Mouse (Mus musculus): ENCODE measurements around the gene Tmem59. TPM values are rescaled to one million over a fixed set of nuclear protein-coding genes. Genes with fewer than 3 reads are reported as not detected.

The Tmem59 gene
- polyA plus RNA-seq, 1 experiment = 447 TPM

DNA sequence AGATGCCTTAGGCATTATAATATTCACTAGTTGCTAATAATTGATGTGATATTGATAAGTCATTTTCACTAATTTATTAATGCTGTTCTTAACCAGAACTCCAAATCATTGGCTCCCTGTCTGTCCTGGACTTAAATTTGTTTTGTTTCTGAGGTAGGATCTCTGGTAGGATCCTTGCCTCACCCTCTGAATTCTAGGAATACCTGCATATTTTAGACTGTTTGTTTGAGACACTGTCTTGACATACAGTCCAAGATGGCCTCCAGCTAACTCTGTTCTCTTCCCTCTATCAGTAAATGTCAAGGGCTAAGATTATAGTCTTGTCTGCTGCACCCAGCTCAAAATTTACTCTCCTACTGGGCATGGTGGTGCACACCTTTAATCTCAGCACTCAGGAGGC lies 2.5 kb downstream of the Tmem59 start:
- no peaks in the 10 kb centered on the region for H3K36me3 ChIP-seq (ENCODE audit: control insufficient read depth, insufficient read depth, low read length)
- H3K4me3 ChIP-seq (ENCODE audit: insufficient read depth, low read depth, low read length) = no peak overlapping the region
- TF ChIP-seq CTCF (conservative IDR thresholded peaks at IDR 0.05; ENCODE audit: insufficient read depth, insufficient read length, low read depth, low read length) (no peak), POLR2A (IDR thresholded peaks at IDR 0.05; ENCODE audit: low read depth, low read length) (no peak)
- no peak overlapping the region for H3K27ac ChIP-seq (ENCODE audit: insufficient read depth, low read depth, low read length)
- peaks cover 17% of the 10 kb centered on the region for H3K4me1 ChIP-seq (ENCODE audit: control insufficient read depth, insufficient read depth, low read length)
- no peak for DNase-seq
- H3K27me3 ChIP-seq (replicated peaks; ENCODE audit: control insufficient read depth, insufficient read depth, low read length) = no peaks in the 10 kb centered on the region

DNA sequence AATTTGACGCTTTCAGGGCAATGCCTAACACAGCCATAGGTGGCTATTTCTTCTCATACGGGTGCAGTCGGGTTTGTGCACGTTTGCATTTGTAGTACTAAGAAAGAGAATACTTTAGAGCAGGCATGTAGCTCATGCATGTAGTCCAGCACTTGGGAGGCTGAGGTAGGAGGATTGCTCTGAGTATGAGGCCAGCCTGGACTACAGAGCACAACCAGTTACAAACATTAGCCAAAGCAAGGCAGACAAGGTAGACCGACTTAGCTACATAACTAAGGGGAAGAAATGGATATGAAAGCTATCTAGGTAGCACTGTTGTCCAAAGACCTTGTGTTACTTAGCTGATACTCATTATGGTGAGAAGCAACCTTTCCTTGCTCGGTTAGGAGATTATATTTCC lies 3.7 kb downstream of the Tmem59 start:
- no peak overlapping the region for H3K4me3 ChIP-seq (ENCODE audit: insufficient read depth, low read depth, low read length)
- H3K27me3 ChIP-seq (replicated peaks; ENCODE audit: control insufficient read depth, insufficient read depth, low read length) = no peaks in the 10 kb centered on the region
- no peaks in the 10 kb centered on the region for H3K36me3 ChIP-seq (ENCODE audit: control insufficient read depth, insufficient read depth, low read length)
- H3K27ac ChIP-seq (ENCODE audit: insufficient read depth, low read depth, low read length) = no peak overlapping the region
- no peak for TF ChIP-seq CTCF (conservative IDR thresholded peaks at IDR 0.05; ENCODE audit: insufficient read depth, insufficient read length, low read depth, low read length)
- DNase-seq = no peak
- 68% methylated on average over 6 of the region's 6 CpGs for WGBS
- peaks cover 17% of the 10 kb centered on the region for H3K4me1 ChIP-seq (ENCODE audit: control insufficient read depth, insufficient read depth, low read length)

DNA sequence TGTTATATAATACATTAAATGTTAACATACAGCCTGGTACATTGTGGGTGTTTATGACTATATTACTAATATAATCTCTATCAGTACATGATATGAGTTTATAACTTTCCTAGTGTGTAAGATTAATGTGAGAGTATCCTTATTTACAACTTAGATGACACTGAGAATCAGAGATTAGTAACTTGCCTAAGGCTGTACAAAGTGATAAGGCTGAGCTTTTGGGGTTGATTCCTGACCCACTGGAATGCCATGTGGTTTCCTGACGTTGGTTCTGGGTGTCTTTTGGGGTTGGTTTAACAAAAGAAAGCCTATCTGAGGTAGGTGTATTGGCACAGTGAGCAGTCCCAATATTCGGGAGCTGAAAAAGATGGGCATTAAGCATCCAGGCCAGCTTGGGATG lies 4.6 kb downstream of the Tmem59 start:
- H3K4me1 ChIP-seq (ENCODE audit: control insufficient read depth, insufficient read depth, low read length) = peaks cover 11% of the 10 kb centered on the region
- H3K27me3 ChIP-seq (replicated peaks; ENCODE audit: control insufficient read depth, insufficient read depth, low read length) = no peaks in the 10 kb centered on the region
- no peak overlapping the region for H3K27ac ChIP-seq (ENCODE audit: insufficient read depth, low read depth, low read length)
- DNase-seq = no peak
- H3K4me3 ChIP-seq (ENCODE audit: insufficient read depth, low read depth, low read length) = no peak overlapping the region
- H3K36me3 ChIP-seq (ENCODE audit: control insufficient read depth, insufficient read depth, low read length) = no peaks in the 10 kb centered on the region; the same call in 1 of the 2 replicates
- TF ChIP-seq POLR2A (IDR thresholded peaks at IDR 0.05; ENCODE audit: low read depth, low read length) (no peak), CTCF (conservative IDR thresholded peaks at IDR 0.05; ENCODE audit: insufficient read depth, insufficient read length, low read depth, low read length) (no peak)
- 69% methylated on average over 2 of the region's 2 CpGs for WGBS

DNA sequence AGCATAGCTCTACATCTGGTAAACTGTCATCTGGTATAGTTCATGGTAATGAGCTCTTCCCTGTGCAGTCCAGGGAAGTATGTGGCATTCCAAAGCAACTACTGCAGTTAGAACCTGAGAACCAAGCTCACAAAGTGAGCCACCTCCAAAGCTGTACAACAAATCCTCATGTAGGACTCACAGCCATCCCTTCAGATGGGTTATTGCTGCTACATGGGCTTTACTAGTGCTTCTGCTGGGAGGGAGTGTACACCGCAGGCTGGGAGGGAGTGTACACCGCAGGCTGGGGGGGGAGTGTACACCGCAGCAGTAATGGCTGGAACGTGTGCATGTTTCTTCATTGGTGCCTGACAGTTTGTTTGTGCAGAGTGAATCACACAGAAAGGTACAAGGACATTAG lies 5.0 kb downstream of the Tmem59 start:
- TF ChIP-seq POLR2A (IDR thresholded peaks at IDR 0.05; ENCODE audit: low read depth, low read length) (no peak), CTCF (conservative IDR thresholded peaks at IDR 0.05; ENCODE audit: insufficient read depth, insufficient read length, low read depth, low read length) (no peak)
- H3K27me3 ChIP-seq (replicated peaks; ENCODE audit: control insufficient read depth, insufficient read depth, low read length) = no peaks in the 10 kb centered on the region
- no peak for DNase-seq
- no peak overlapping the region for H3K4me3 ChIP-seq (ENCODE audit: insufficient read depth, low read depth, low read length)
- whole genome bisulfite sequencing = 75% methylated on average over 4 of the region's 4 CpGs
- H3K27ac ChIP-seq (ENCODE audit: insufficient read depth, low read depth, low read length) = no peak overlapping the region
- peaks cover 11% of the 10 kb centered on the region for H3K4me1 ChIP-seq (ENCODE audit: control insufficient read depth, insufficient read depth, low read length)
- no peaks in the 10 kb centered on the region; the same call in 1 of the 2 replicates for H3K36me3 ChIP-seq (ENCODE audit: control insufficient read depth, insufficient read depth, low read length)

DNA sequence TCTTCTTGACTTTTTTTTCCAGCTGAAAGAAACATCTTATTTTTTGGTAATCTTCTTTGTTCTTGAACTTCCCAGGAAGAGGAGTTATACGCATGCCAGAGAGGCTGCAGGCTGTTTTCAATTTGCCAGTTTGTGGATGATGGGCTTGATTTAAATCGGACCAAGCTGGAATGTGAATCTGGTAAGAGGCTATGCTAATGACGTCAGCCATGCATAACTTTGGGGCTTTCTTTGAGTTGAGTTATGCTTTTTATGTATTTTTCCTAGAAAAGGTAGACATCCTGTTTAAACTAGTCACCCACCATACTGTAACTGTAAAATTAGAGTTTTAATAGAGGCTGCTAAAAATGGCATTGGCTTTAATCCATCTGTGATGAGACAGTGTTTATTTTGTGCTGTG lies 7.5 kb downstream of the Tmem59 start:
- WGBS = 39% methylated on average over 3 of the region's 3 CpGs
- H3K27ac ChIP-seq (ENCODE audit: insufficient read depth, low read depth, low read length) = no peak overlapping the region
- H3K4me3 ChIP-seq (ENCODE audit: insufficient read depth, low read depth, low read length) = no peak overlapping the region
- peaks cover 6% of the 10 kb centered on the region for H3K36me3 ChIP-seq (ENCODE audit: control insufficient read depth, insufficient read depth, low read length)
- TF ChIP-seq CTCF (conservative IDR thresholded peaks at IDR 0.05; ENCODE audit: insufficient read depth, insufficient read length, low read depth, low read length) (no peak), POLR2A (IDR thresholded peaks at IDR 0.05; ENCODE audit: low read depth, low read length) (no peak)
- no peak for DNase-seq
- peaks cover 5% of the 10 kb centered on the region; the same call in 1 of the 2 replicates for H3K4me1 ChIP-seq (ENCODE audit: control insufficient read depth, insufficient read depth, low read length)
- no peaks in the 10 kb centered on the region for H3K27me3 ChIP-seq (replicated peaks; ENCODE audit: control insufficient read depth, insufficient read depth, low read length)

DNA sequence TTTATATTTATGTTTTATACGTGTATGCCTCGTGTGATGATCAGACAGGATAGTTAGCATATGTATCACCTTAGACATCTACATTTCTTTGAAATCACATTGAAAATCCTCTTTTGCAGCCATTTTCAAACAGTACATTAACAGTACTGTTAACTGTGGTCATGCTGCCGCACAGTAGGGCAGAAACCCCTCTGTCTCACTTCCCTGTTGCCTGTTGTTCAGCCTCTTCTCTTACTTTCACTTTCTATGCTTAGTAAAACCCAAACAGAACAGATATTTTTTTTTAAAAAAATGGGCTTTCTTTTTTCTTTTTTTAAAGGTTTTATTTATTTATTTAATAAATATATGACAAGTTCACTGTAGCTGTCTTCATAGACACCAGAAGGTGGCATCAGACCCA lies 15.6 kb downstream of the Tmem59 start:
- Histone ChIP-seq H3K36me3 (ENCODE audit: control insufficient read depth, insufficient read depth, low read length) (peaks cover 14% of the 10 kb centered on the region), H3K27ac (ENCODE audit: insufficient read depth, low read depth, low read length) (no peak overlapping the region), H3K27me3 (replicated peaks; ENCODE audit: control insufficient read depth, insufficient read depth, low read length) (no peaks in the 10 kb centered on the region), H3K4me1 (ENCODE audit: control insufficient read depth, insufficient read depth, low read length) (no peaks in the 10 kb centered on the region), H3K4me3 (ENCODE audit: insufficient read depth, low read depth, low read length) (no peak overlapping the region)
- WGBS = 92% methylated on average over 3 of the region's 3 CpGs
- no peak for TF ChIP-seq POLR2A (IDR thresholded peaks at IDR 0.05; ENCODE audit: low read depth, low read length)
- no peak for DNase-seq

DNA sequence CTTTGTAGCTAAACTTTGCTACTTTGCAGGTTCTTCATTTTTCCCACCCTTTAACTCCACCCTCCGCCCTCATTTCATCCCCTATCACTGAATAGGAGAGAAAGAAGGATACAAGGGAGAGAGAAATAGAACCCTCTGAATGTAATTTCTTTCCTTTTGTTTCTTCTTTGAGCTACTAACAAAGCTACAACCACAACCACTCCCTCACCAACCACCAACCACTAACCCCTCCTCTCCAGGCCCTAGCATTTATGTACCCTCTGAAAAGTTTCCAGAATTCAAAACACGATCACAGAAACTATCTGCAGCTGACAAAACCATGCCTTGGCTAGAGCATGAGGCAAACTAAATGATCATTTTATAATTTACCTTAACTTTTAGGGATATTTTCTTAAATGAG lies 18.3 kb downstream of the Tmem59 start:
- H3K36me3 ChIP-seq (ENCODE audit: control insufficient read depth, insufficient read depth, low read length) = peaks cover 7% of the 10 kb centered on the region
- no peaks in the 10 kb centered on the region for H3K4me1 ChIP-seq (ENCODE audit: control insufficient read depth, insufficient read depth, low read length)
- no peak for DNase-seq
- 91% methylated on average over 2 of the region's 2 CpGs for WGBS
- no peak overlapping the region for H3K4me3 ChIP-seq (ENCODE audit: insufficient read depth, low read depth, low read length)
- H3K27ac ChIP-seq (ENCODE audit: insufficient read depth, low read depth, low read length) = no peak overlapping the region
- TF ChIP-seq POLR2A (IDR thresholded peaks at IDR 0.05; ENCODE audit: low read depth, low read length) (no peak), CTCF (conservative IDR thresholded peaks at IDR 0.05; ENCODE audit: insufficient read depth, insufficient read length, low read depth, low read length) (no peak)
- no peaks in the 10 kb centered on the region for H3K27me3 ChIP-seq (replicated peaks; ENCODE audit: control insufficient read depth, insufficient read depth, low read length)

DNA sequence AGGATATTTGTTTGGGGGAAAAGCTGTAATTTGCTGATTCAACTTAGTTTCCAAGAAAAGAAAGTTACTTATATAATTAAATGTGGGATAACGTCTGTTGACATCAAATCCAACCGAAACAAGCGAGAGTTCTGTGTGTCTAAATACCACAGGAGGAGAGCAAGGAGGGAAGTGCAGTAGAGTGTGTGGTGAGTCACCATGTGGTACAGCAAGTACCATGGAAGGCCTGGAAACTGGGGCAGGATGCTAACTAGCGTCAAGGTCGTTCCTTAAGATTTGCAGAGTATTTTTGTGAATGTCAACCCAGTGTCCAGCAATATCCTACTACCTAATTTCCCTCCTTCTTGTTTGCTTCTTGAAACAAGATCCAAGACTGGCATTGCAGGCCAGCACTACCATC lies 19.9 kb downstream of the Tmem59 start:
- 86% methylated on average over 5 of the region's 5 CpGs for WGBS
- DNase-seq = no peak
- TF ChIP-seq CTCF (conservative IDR thresholded peaks at IDR 0.05; ENCODE audit: insufficient read depth, insufficient read length, low read depth, low read length) (no peak), POLR2A (IDR thresholded peaks at IDR 0.05; ENCODE audit: low read depth, low read length) (no peak)
- Histone ChIP-seq H3K36me3 (ENCODE audit: control insufficient read depth, insufficient read depth, low read length) (peaks cover 3% of the 10 kb centered on the region), H3K4me3 (ENCODE audit: insufficient read depth, low read depth, low read length) (no peak overlapping the region), H3K27ac (ENCODE audit: insufficient read depth, low read depth, low read length) (no peak overlapping the region), H3K4me1 (ENCODE audit: control insufficient read depth, insufficient read depth, low read length) (no peaks in the 10 kb centered on the region), H3K27me3 (replicated peaks; ENCODE audit: control insufficient read depth, insufficient read depth, low read length) (no peaks in the 10 kb centered on the region)
